Mouse (Mus musculus) lung, postnatal 0 days (tissue): Measurements from ENCODE around the gene Neurl3. TPM values are rescaled to one million over a fixed set of nuclear protein-coding genes. Genes with fewer than 3 reads are reported as not detected.

ENCODE experiments used
- ATAC-seq: fragments of 200-750 bp; cut with Nextera tagmentation; 2 replicates; pipeline ENCODE4 v1.8.0; 2017; ENCODE audit warnings: moderate library complexity
- DNase-seq: peaks from one replicate; pipeline ENCODE4 v3.0.0-alpha.2; 2016; ENCODE audit warnings: low spot score
- H3K27ac ChIP-seq: fragments of 300-500 bp; sonication (generic); 2 replicates; pipeline ENCODE4 v1.5.1; 2014; ENCODE audit warnings: antibody characterized with exemption, mild to moderate bottlenecking, low read length, mixed read lengths
- H3K27me3 ChIP-seq: fragments of 300-500 bp; sonication (generic); replicated peaks from 2 replicates; pipeline ENCODE4 v1.6.1; 2014; ENCODE audit warnings: low read length, mixed read lengths; ENCODE audit not compliant: insufficient read depth
- H3K36me3 ChIP-seq: fragments of 300-500 bp; sonication (generic); 2 replicates; pipeline ENCODE4 v1.6.1; 2014; ENCODE audit warnings: low read length, mixed read lengths; ENCODE audit not compliant: insufficient read depth
- H3K4me1 ChIP-seq: fragments of 300-500 bp; sonication (generic); 2 replicates; pipeline ENCODE4 v1.6.1; 2014; ENCODE audit warnings: antibody characterized with exemption, low read depth, low read length, mixed read lengths; ENCODE audit not compliant: insufficient read depth
- H3K4me2 ChIP-seq: fragments of 300-500 bp; sonication (generic); replicated peaks from 2 replicates; pipeline ENCODE4 v1.6.1; 2014; ENCODE audit warnings: low read depth, mild to moderate bottlenecking, low read length, moderate library complexity, mixed read lengths
- H3K4me3 ChIP-seq: fragments of 300-500 bp; sonication (generic); 2 replicates; pipeline ENCODE4 v1.5.1; 2014; ENCODE audit warnings: low read depth, low read length
- H3K9ac ChIP-seq: fragments of 300-500 bp; sonication (generic); replicated peaks from 2 replicates; pipeline ENCODE4 v1.6.1; 2014; ENCODE audit warnings: low read depth, mild to moderate bottlenecking
- H3K9me3 ChIP-seq: fragments of 300-500 bp; sonication (generic); 2 replicates; pipeline ENCODE4 v1.6.1; 2016; ENCODE audit warnings: low read length, mixed read lengths
- CTCF ChIP-seq: IDR thresholded peaks from 2 replicates; pipeline ENCODE4 v1.5.1; 2016; ENCODE audit warnings: antibody characterized with exemption, mild to moderate bottlenecking
- EP300 ChIP-seq: IDR thresholded peaks from 2 replicates; pipeline ENCODE4 v1.6.1; 2016; ENCODE audit warnings: antibody characterized with exemption, mild to moderate bottlenecking, control low read depth
- WGBS: fragments of 180-500 bp; shearing (Covaris S2); extraction: QIAGEN DNeasy Blood & Tissue Kit; methylation state at CpG from one replicate; pipeline ENCODE4 v1.1.7; 2014; 5-methylcytosine and 5-hydroxymethylcytosine counted together
- polyA plus RNA-seq: library from polyadenylated mRNA; unstranded; fragments of >200 nt; fragmentation: Nextera tagmentation; extraction: Ambion mirVana; gene quantifications from 2 replicates; pipeline ENCODE4 v1.2.1, GENCODE M21; 2015

Neurl3 gene
- polyA plus RNA-seq, 1 experiment from 2014 or later: 12.7 TPM

GRCm38 (mm10) chr1:36300486-36300885 is 26.0 kb upstream of the Neurl3 start:
- 85% methylated on average over 6 of the region's 6 CpGs for WGBS
- ATAC-seq (no peak), DNase-seq (no peak)
- Histone ChIP-seq H3K9ac (no peak overlapping the region), H3K4me3 (no peak overlapping the region), H3K36me3 (no peaks in the 10 kb centered on the region), H3K4me1 (0 out of 2 replicates have a peak, but pooled peaks cover 3% of the 10 kb centered on the region), H3K27me3 (no peaks in the 10 kb centered on the region; the same call in 1 of the 2 replicates), H3K27ac (no peak overlapping the region), H3K4me2 (no peak overlapping the region), H3K9me3 (no peaks in the 10 kb centered on the region)
- no peak for TF ChIP-seq EP300
- TF ChIP-seq CTCF: no peak

GRCm38 (mm10) chr1:36299676-36300075 is 25.2 kb upstream of the Neurl3 start:
- Histone ChIP-seq H3K27me3 (no peaks in the 10 kb centered on the region; the same call in 1 of the 2 replicates), H3K9ac (no peak overlapping the region), H3K9me3 (no peaks in the 10 kb centered on the region), H3K4me2 (no peak overlapping the region), H3K36me3 (no peaks in the 10 kb centered on the region), H3K27ac (no peak overlapping the region), H3K4me1 (0 out of 2 replicates have a peak, but pooled peaks cover 3% of the 10 kb centered on the region), H3K4me3 (no peak overlapping the region)
- no peak for ATAC-seq
- 50% methylated on average over 2 of the region's 2 CpGs for WGBS
- TF ChIP-seq CTCF (no peak), EP300 (no peak)
- no peak for DNase-seq

- TF ChIP-seq CTCF (no peak), EP300 (no peak)
- Histone ChIP-seq H3K4me2 (no peak overlapping the region), H3K9me3 (no peaks in the 10 kb centered on the region), H3K27me3 (no peaks in the 10 kb centered on the region; the same call in 1 of the 2 replicates), H3K36me3 (no peaks in the 10 kb centered on the region), H3K4me3 (no peak overlapping the region), H3K4me1 (0 out of 2 replicates have a peak, but pooled peaks cover 3% of the 10 kb centered on the region), H3K27ac (no peak overlapping the region), H3K9ac (no peak overlapping the region)
- no peak for ATAC-seq
- WGBS: 33% methylated on average over 13 of the region's 13 CpGs
- DNase-seq: no peak
These were observed 24.6 kb upstream of the Neurl3 start for GRCm38 (mm10) chr1:36299126-36299525.

DNA sequence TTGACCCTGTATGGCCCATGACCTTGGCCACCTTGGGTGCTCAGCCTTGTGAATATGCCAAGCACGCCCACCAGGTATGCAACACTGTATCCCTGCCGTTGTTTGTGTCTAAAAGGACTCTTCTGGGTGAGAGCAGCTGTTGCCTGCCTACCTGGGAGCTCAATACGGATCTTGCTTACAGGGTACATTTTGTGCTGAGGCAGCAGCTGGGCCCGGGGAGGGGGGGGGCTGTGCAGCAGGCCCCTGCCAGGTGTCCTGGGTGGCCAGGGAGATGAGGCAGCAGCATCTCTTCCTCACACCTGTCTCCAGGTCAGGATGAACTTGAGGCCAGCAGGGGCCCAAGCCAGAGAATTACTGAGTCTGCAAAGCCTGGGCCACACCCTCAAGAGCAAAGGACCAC is 23.6 kb upstream of the Neurl3 start:
- H3K27me3 ChIP-seq: no peaks in the 10 kb centered on the region; the same call in 1 of the 2 replicates
- ATAC-seq: no peak
- 63% methylated on average over 4 of the region's 4 CpGs for WGBS

DNA sequence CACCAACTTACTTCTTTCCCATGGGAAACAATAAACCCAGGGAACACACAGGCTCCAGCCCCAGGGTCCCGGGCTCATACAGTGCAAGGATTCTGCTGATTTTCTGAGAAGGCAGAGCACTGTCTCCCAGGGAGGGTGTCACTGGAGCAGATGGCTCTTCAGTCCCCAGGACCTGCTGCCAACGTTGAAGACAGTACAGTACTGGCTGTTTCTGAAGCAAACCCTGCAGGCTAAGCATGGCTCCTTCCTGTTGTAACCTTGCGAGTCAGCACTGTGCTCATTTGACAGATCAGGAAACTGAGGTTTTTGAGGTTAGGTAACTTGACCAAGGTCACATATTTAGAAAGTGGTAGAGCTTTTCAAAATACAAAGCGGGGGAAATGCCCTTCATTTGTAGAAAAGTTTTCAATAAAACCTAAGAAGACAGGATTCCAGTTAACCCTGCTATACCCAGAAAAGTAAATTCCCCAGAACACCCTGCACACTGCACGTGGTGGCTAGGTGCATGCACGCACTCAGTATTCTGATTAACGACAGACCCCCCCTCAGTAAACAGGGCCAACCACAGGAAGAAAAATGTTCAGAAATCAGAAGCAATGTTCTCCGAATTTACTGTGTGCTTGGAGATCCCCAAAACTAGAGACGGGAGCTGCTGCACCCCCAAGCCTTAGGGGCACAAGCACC is 22.1 kb upstream of the Neurl3 start:
- no peak overlapping the region for H3K27ac ChIP-seq
- no peak for TF ChIP-seq EP300
- TF ChIP-seq CTCF: no peak
- ATAC-seq (no peak), DNase-seq (no peak)
- no peaks in the 10 kb centered on the region; the same call in 1 of the 2 replicates for H3K27me3 ChIP-seq
- H3K9ac ChIP-seq: no peak overlapping the region
- no peak overlapping the region for H3K4me3 ChIP-seq
- no peaks in the 10 kb centered on the region for H3K36me3 ChIP-seq
- 54% methylated on average over 9 of the region's 9 CpGs for WGBS
- no peak overlapping the region for H3K4me2 ChIP-seq
- no peaks in the 10 kb centered on the region for H3K4me1 ChIP-seq
- no peaks in the 10 kb centered on the region for H3K9me3 ChIP-seq

More for the DNA sequence above, 23.6 kb upstream of the Neurl3 start:
- Histone ChIP-seq H3K27ac (no peak overlapping the region), H3K9me3 (no peaks in the 10 kb centered on the region), H3K4me1 (0 out of 2 replicates have a peak, but pooled peaks cover under 1% of the 10 kb centered on the region), H3K4me3 (no peak overlapping the region), H3K4me2 (no peak overlapping the region), H3K9ac (no peak overlapping the region), H3K36me3 (no peaks in the 10 kb centered on the region)
- no peak for DNase-seq
- TF ChIP-seq EP300: no peak
- TF ChIP-seq CTCF: no peak

DNA sequence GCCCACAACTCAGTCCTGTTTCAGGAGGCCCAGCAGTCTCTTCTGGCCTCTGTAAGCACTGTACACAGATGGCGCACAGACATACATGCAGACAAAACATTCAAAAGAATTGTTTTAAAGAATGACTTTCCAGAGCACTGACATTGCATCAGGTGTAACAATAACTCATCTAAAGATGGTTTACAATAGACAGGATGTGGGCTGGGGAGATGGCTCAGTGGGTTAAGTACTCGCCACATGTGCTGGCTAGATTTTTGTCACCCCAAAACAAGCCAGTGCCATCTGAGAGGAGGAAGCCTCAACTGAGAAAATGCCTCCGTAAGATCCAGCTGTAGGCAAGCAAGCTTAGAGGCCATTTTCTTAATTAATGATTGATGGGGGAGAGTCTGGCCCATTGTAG is 19.9 kb upstream of the Neurl3 start:
- Histone ChIP-seq H3K36me3 (no peaks in the 10 kb centered on the region), H3K27ac (no peak overlapping the region), H3K4me1 (no peaks in the 10 kb centered on the region), H3K27me3 (no peaks in the 10 kb centered on the region; the same call in 1 of the 2 replicates), H3K4me3 (no peak overlapping the region), H3K4me2 (no peak overlapping the region), H3K9me3 (no peaks in the 10 kb centered on the region), H3K9ac (no peak overlapping the region)
- TF ChIP-seq CTCF (no peak), EP300 (no peak)
- ATAC-seq (no peak), DNase-seq (no peak)
- 69% methylated on average over 3 of the region's 3 CpGs for WGBS
